Mouse (Mus musculus) monocyte, adult 2 months (primary cell): ENCODE data around the gene Ddx47.

Source experiments
- DNase-seq, 2 experiments: peaks; one replicate each; pipeline ENCODE4 v3.0.0; 2022; ENCODE audit warnings: low spot score in 2 of 2, low read depth in 1 of 2

Gene Ddx47

GRCm38 (mm10) chr6:135066795-135067445 lies 55.5 kb downstream of the Ddx47 start:
- no peak for DNase-seq

GRCm38 (mm10) chr6:135068221-135068620 lies 56.8 kb downstream of the Ddx47 start:
- DNase-seq = no peak

- no peak for DNase-seq
Measured at GRCm38 (mm10) chr6:135069856-135070255, 58.4 kb downstream of the Ddx47 start.

GRCm38 (mm10) chr6:135070347-135070746 lies 58.9 kb downstream of the Ddx47 start:
- DNase-seq = no peak
